19 mouse cellular contexts compared by ENCODE assay signal in the genomic region with DNA sequence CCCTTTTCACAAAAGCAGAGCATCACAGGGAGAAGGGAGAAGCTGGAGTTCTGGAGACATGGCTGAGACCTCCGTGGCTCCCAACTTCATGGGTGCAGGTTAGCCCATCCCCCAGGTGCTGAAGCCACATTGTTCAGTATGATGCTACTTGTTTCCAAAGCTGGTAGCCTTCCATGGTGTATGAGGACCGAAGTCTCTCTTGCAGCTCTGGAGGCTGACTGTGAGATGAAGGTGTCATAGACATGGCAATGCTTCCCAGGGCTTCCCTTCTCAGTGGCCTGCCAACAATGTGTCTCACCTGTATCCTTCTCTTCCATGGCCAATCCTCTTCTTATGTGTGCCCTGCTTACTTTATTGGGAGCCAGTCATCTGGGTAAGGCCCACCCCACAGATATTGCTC. TPM values are rescaled to one million over a fixed set of nuclear protein-coding genes. Genes with fewer than 3 reads are reported as not detected.
"Had no signal": no experiment of that assay in that cellular context is flagged by ENCODE, and none has a peak within 500 bp of the region (broad histone marks: within the 10 kb centered on the region; RNA-seq: fewer than 3 reads in every experiment).

No protein-coding gene starts in this region.

- H3K9ac ChIP-seq: lung, embryonic 14.5 days; midbrain, embryonic 12.5 days; neural tube, embryonic 13.5 days; neural tube, embryonic 15.5 days had no signal

- H3K4me2 ChIP-seq: lung, embryonic 14.5 days; midbrain, embryonic 12.5 days; neural tube, embryonic 13.5 days; neural tube, embryonic 15.5 days had no signal

- H3K4me3 ChIP-seq: midbrain, embryonic 10.5 days; midbrain, embryonic 12.5 days; myocyte; neural tube, embryonic 13.5 days; neural tube, embryonic 15.5 days had no signal

- H3K9me3 ChIP-seq: midbrain, embryonic 10.5 days; midbrain, embryonic 12.5 days; neural tube, embryonic 13.5 days; neural tube, embryonic 15.5 days had no signal

- H3K36me3 ChIP-seq: midbrain, embryonic 10.5 days; midbrain, embryonic 12.5 days; neural tube, embryonic 13.5 days; neural tube, embryonic 15.5 days had no signal

- DNase-seq: lung, embryonic 14.5 days; lung, postnatal 10 days; lung, postnatal 4 days; midbrain, embryonic 14.5 days; retina, postnatal 1 day; right cerebral cortex, adult 18-20 months; right cerebral cortex, postnatal 25 days; right cerebral cortex, postnatal 4 days; spleen, adult 18-20 months; thymus, adult 18-20 months; thymus, postnatal 14 days; thymus, postnatal 36 days had no signal

- H3K27me3 ChIP-seq: neural tube, embryonic 13.5 days; neural tube, embryonic 15.5 days had no signal

- H3K27ac ChIP-seq: midbrain, embryonic 12.5 days; neural tube, embryonic 13.5 days; neural tube, embryonic 15.5 days had no signal

RNA-seq across cellular contexts. Expression of a gene that starts 4.9 kb away (rescaled TPM):
- polyA plus RNA-seq: myocyte; stomach, embryonic 14.5 days; thymus, postnatal 0 days had no signal
